Mouse (Mus musculus) mesoderm, embryonic 11.5 days (tissue): Measurements from ENCODE around the gene Acadsb.
A peak's percentile ranks its signal among the peaks of the same experiment; 100 is the strongest.

Source experiments
- DNase-seq: peaks from one replicate; pipeline ENCODE4 v3.0.0-alpha.2; 2012; ENCODE audit warnings: low read depth, low spot score

Acadsb gene

GRCm38 (mm10) chr7:131465117-131465601 is 54.8 kb downstream of the Acadsb start:
- DNase-seq = peak; percentile 54

GRCm38 (mm10) chr7:131465735-131466134 is 55.3 kb downstream of the Acadsb start:
- DNase-seq = peak; percentile 46

GRCm38 (mm10) chr7:131467312-131467711 is 56.9 kb downstream of the Acadsb start:
- DNase-seq = no peak

GRCm38 (mm10) chr7:131469506-131469905 is 59.1 kb downstream of the Acadsb start:
- DNase-seq = no peak

GRCm38 (mm10) chr7:131471551-131471950 is 61.1 kb downstream of the Acadsb start:
- no peak for DNase-seq

- peak; percentile 51 for DNase-seq
Measured at GRCm38 (mm10) chr7:131477140-131477539, 66.7 kb downstream of the Acadsb start.

GRCm38 (mm10) chr7:131478403-131478802 is 68.0 kb downstream of the Acadsb start:
- no peak for DNase-seq
